Mouse (Mus musculus) bone marrow macrophage, adult 2 months (primary cell): ENCODE data around the gene Uggt1. TPM values are rescaled to one million over a fixed set of nuclear protein-coding genes. Genes with fewer than 3 reads are reported as not detected.

Experiments used
- H3K27ac ChIP-seq: 2 replicates; pipeline ENCODE4 v1.5.1; 2012; ENCODE audit warnings: low read depth, low read length; ENCODE audit not compliant: insufficient read depth
- H3K4me1 ChIP-seq: 2 replicates; pipeline ENCODE4 v1.6.1; 2012; ENCODE audit warnings: low read length; ENCODE audit not compliant: control insufficient read depth, insufficient read depth
- H3K4me3 ChIP-seq: 2 replicates; pipeline ENCODE4 v1.5.1; 2012; ENCODE audit warnings: mild to moderate bottlenecking, low read length, moderate library complexity; ENCODE audit not compliant: insufficient read depth
- CTCF ChIP-seq: IDR thresholded peaks from 2 replicates; pipeline ENCODE4 v1.5.1; 2012; ENCODE audit warnings: low read depth, mild to moderate bottlenecking, low read length, moderate library complexity
- POLR2A ChIP-seq: IDR thresholded peaks from 2 replicates; pipeline ENCODE4 v1.6.1; 2012; ENCODE audit warnings: mild to moderate bottlenecking, low read depth, low read length, borderline replicate concordance
- polyA plus RNA-seq: library from polyadenylated mRNA; stranded (reverse); fragments of >200 nt; gene quantifications from 2 replicates; pipeline ENCODE4 v1.2.4, GENCODE M21; 2012; ENCODE audit not compliant: missing spikeins, insufficient read depth, insufficient read length

Gene Uggt1
- polyA plus RNA-seq, 1 experiment, result 43.1 TPM

- TF ChIP-seq CTCF, result no peak
- TF ChIP-seq POLR2A, result no peak
- H3K4me1 ChIP-seq, result no peaks in the 10 kb centered on the region
- no peak overlapping the region for H3K27ac ChIP-seq
- H3K4me3 ChIP-seq, result no peak overlapping the region
Measured at GRCm38 (mm10) chr1:36180038-36180437, 64.5 kb downstream of the Uggt1 start.

- no peak overlapping the region for H3K4me3 ChIP-seq
- TF ChIP-seq CTCF, result no peak
- TF ChIP-seq POLR2A, result no peak
- no peaks in the 10 kb centered on the region for H3K4me1 ChIP-seq
- H3K27ac ChIP-seq, result no peak overlapping the region
Measured at GRCm38 (mm10) chr1:36173461-36173860, 71.1 kb downstream of the Uggt1 start.

- Histone ChIP-seq H3K4me1 (no peaks in the 10 kb centered on the region), H3K27ac (no peak overlapping the region), H3K4me3 (no peak overlapping the region)
- TF ChIP-seq POLR2A (no peak), CTCF (no peak)
Measured at GRCm38 (mm10) chr1:36172941-36173340, 71.6 kb downstream of the Uggt1 start.

GRCm38 (mm10) chr1:36162687-36163086, 81.8 kb downstream of the Uggt1 start:
- no peak for TF ChIP-seq CTCF
- no peak for TF ChIP-seq POLR2A
- H3K4me3 ChIP-seq, result no peak overlapping the region; the same call in 1 of the 2 replicates

GRCm38 (mm10) chr1:36161208-36161607, 83.3 kb downstream of the Uggt1 start:
- Histone ChIP-seq H3K27ac (no peak overlapping the region), H3K4me1 (peaks cover 21% of the 10 kb centered on the region), H3K4me3 (no peak overlapping the region)
- TF ChIP-seq POLR2A (no peak), CTCF (no peak)

More at GRCm38 (mm10) chr1:36162687-36163086, 81.8 kb downstream of the Uggt1 start:
- peak overlapping the region; percentile 52 for H3K27ac ChIP-seq
- H3K4me1 ChIP-seq, result peaks cover 21% of the 10 kb centered on the region

GRCm38 (mm10) chr1:36160246-36160645, 84.3 kb downstream of the Uggt1 start:
- Histone ChIP-seq H3K27ac (peak overlapping the region; percentile 6; the same call in 1 of the 2 replicates), H3K4me3 (no peak overlapping the region), H3K4me1 (peaks cover 21% of the 10 kb centered on the region)
- TF ChIP-seq CTCF (no peak), POLR2A (no peak)

- Histone ChIP-seq H3K4me3 (no peak overlapping the region), H3K4me1 (no peaks in the 10 kb centered on the region), H3K27ac (no peak overlapping the region)
- TF ChIP-seq CTCF, result 0 out of 2 replicates have a peak, but pooled peaks have one; percentile 9
- TF ChIP-seq POLR2A, result no peak
Measured at GRCm38 (mm10) chr1:36149411-36149810, 95.1 kb downstream of the Uggt1 start.

DNA sequence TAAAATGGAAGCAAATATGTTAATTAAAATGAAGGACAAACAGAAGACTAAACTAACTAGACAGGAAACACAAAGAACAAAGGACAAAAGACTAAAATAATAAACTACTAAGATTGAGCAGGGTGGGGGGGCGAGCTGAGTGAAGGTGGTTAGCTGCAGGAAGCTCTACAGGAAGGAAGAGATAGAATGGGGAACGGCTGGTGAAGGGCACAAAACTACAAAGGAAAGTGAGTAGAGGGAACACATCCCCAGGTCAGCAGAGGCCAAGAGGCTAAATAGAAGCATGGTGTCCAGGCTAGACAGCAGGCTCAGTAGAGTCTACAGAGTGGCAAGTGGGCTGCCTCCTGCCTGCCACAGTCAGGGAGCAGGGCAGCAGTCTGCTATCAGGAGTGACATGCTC, 95.7 kb downstream of the Uggt1 start:
- Histone ChIP-seq H3K4me3 (no peak overlapping the region), H3K4me1 (no peaks in the 10 kb centered on the region), H3K27ac (no peak overlapping the region)
- no peak for TF ChIP-seq CTCF
- TF ChIP-seq POLR2A, result no peak

DNA sequence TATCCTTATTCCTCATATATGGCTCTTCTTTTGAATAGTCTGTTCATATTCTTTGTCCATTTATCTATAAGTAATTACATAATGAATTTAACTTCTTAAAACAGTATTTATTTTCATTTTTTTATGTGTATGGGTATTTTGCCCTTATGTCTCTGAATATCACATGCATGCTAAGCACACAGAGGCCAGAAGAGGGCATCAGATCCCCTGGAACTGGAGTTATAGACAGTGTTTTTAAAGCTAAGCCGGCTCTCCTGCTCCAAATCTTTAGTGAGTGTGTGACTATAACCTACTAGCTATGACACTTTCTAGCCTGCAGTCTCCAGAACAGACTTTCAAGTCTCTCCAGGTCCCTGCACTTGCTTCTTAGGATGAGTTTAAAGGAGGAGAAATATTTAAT, 99.5 kb downstream of the Uggt1 start:
- Histone ChIP-seq H3K4me3 (no peak overlapping the region), H3K27ac (no peak overlapping the region), H3K4me1 (no peaks in the 10 kb centered on the region)
- TF ChIP-seq POLR2A (no peak), CTCF (no peak)

GRCm38 (mm10) chr1:36140311-36140710, 104.2 kb downstream of the Uggt1 start:
- no peak overlapping the region for H3K4me3 ChIP-seq
- no peaks in the 10 kb centered on the region for H3K4me1 ChIP-seq
- TF ChIP-seq POLR2A (no peak), CTCF (no peak)
- no peak overlapping the region for H3K27ac ChIP-seq

- Histone ChIP-seq H3K4me1 (peaks cover 46% of the 10 kb centered on the region), H3K27ac (0 out of 2 replicates have a peak overlapping the region, but pooled peaks have one; percentile 72), H3K4me3 (no peak overlapping the region)
- no peak for TF ChIP-seq POLR2A
- peak; percentile 95 for TF ChIP-seq CTCF
Measured at GRCm38 (mm10) chr1:36134584-36134983, 109.9 kb downstream of the Uggt1 start.
